Mouse (Mus musculus) embryonic facial prominence, embryonic 11.5 days (tissue): ENCODE results near the gene Rapgef2. TPM values are rescaled to one million over a fixed set of nuclear protein-coding genes. Genes with fewer than 3 reads are reported as not detected.
A peak's percentile ranks its signal among the peaks of the same experiment; 100 is the strongest.

Experiments used
- ATAC-seq: fragments of 200-750 bp; cut with Nextera tagmentation; replicated peaks from 2 replicates; pipeline ENCODE4 v1.8.0; 2017; ENCODE audit warnings: low read depth; ENCODE audit not compliant: insufficient number of reproducible peaks, low FRiP score, low TSS enrichment
- DNase-seq: peaks from one replicate; pipeline ENCODE4 v3.0.0-alpha.2; 2015; ENCODE audit warnings: low spot score
- H3K27ac ChIP-seq: fragments of 300-500 bp; sonication (generic); replicated peaks from 2 replicates; pipeline ENCODE4 v1.5.1; 2014; ENCODE audit warnings: mild to moderate bottlenecking, low read depth, low read length, control low read depth
- H3K27me3 ChIP-seq: fragments of 300-500 bp; sonication (generic); 2 replicates; pipeline ENCODE4 v1.6.1; 2014; ENCODE audit warnings: mild to moderate bottlenecking, low read length, moderate library complexity, mixed read lengths; ENCODE audit not compliant: control insufficient read depth, insufficient read depth
- H3K36me3 ChIP-seq: fragments of 300-500 bp; sonication (generic); replicated peaks from 2 replicates; pipeline ENCODE4 v1.6.1; 2014; ENCODE audit warnings: low read depth, mild to moderate bottlenecking, low read length, moderate library complexity, mixed read lengths; ENCODE audit not compliant: control insufficient read depth, insufficient read depth
- H3K4me1 ChIP-seq: fragments of 300-500 bp; sonication (generic); 2 replicates; pipeline ENCODE4 v1.6.1; 2014; ENCODE audit warnings: low read length, mixed read lengths; ENCODE audit not compliant: control insufficient read depth, insufficient read depth
- H3K4me2 ChIP-seq: fragments of 300-500 bp; sonication (generic); 2 replicates; pipeline ENCODE4 v1.6.1; 2014; ENCODE audit warnings: low read depth, mild to moderate bottlenecking, control low read depth, low read length, moderate library complexity
- H3K4me3 ChIP-seq: fragments of 300-500 bp; sonication (generic); 2 replicates; pipeline ENCODE4 v1.5.1; 2014; ENCODE audit warnings: low read depth, low read length, control low read depth
- H3K9ac ChIP-seq: fragments of 300-500 bp; sonication (generic); replicated peaks from 2 replicates; pipeline ENCODE4 v1.6.1; 2014; ENCODE audit warnings: mild to moderate bottlenecking, control low read depth, low read length
- H3K9me3 ChIP-seq: fragments of 300-500 bp; sonication (generic); replicated peaks from 2 replicates; pipeline ENCODE4 v1.6.1; 2016; ENCODE audit warnings: mild to moderate bottlenecking, low read length, inconsistent platforms, mixed read lengths; ENCODE audit not compliant: control insufficient read depth
- WGBS: fragments of 180-500 bp; shearing (Covaris S2); extraction: QIAGEN DNeasy Blood & Tissue Kit; methylation state at CpG from one replicate; pipeline ENCODE4 v1.1.7; 2014; 5-methylcytosine and 5-hydroxymethylcytosine counted together
- polyA plus RNA-seq: library from polyadenylated mRNA; unstranded; fragments of >200 nt; fragmentation: Nextera tagmentation; extraction: Ambion mirVana; gene quantifications from 2 replicates; pipeline ENCODE4 v1.2.1, GENCODE M21; 2014

The Rapgef2 gene
- polyA plus RNA-seq, 1 experiment from 2014 or later: 6.8 TPM

DNA sequence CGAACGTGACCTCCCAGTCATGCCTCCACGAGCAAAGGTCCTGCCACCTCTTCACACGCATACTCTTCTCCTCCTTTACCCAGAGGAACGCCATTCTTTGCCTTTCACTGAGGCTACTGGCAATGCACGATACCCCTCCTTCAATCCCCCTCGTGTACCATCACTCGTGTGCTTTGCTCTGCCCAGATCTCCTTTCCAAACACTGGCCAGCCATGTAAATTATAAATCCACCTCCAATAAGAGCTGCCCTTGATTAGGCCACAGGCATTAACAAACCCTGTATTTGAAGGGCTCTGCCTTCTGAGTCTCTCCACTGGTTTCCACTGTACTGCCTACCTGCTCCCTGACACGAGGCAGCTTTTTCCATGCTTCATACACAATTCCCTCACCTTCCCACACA is 94.3 kb downstream of the Rapgef2 start:
- no peak for ATAC-seq
- Histone ChIP-seq H3K4me2 (no peak overlapping the region), H3K9ac (no peak overlapping the region), H3K4me3 (no peak overlapping the region), H3K27me3 (no peaks in the 10 kb centered on the region), H3K36me3 (no peaks in the 10 kb centered on the region), H3K4me1 (no peaks in the 10 kb centered on the region), H3K9me3 (no peaks in the 10 kb centered on the region), H3K27ac (no peak overlapping the region)
- no peak for DNase-seq
- 71% methylated on average over 9 of the region's 9 CpGs for WGBS

DNA sequence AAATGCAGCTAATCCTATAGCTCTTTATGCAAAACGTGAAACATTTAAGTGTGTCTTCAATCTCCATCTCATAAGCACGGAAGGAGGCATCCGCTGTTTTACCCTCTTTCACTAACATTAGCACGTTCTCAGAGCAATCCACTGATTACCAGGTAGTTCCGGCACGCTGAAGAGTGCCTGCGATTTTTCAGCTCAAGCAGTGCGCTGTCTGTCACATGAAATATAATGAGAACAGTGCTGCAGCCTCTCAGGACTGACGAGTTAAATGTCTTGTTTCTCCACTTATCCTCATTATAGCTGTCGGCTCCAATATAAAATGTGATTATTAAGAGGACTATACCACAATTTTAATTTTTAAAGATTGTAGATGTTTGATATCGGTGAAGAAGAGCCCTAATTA is 94.8 kb downstream of the Rapgef2 start:
- Histone ChIP-seq H3K9ac (no peak overlapping the region), H3K4me2 (no peak overlapping the region), H3K9me3 (no peaks in the 10 kb centered on the region), H3K36me3 (no peaks in the 10 kb centered on the region), H3K27me3 (no peaks in the 10 kb centered on the region), H3K4me3 (no peak overlapping the region), H3K4me1 (no peaks in the 10 kb centered on the region), H3K27ac (no peak overlapping the region)
- 85% methylated on average over 11 of the region's 11 CpGs for WGBS
- ATAC-seq (no peak), DNase-seq (no peak)

DNA sequence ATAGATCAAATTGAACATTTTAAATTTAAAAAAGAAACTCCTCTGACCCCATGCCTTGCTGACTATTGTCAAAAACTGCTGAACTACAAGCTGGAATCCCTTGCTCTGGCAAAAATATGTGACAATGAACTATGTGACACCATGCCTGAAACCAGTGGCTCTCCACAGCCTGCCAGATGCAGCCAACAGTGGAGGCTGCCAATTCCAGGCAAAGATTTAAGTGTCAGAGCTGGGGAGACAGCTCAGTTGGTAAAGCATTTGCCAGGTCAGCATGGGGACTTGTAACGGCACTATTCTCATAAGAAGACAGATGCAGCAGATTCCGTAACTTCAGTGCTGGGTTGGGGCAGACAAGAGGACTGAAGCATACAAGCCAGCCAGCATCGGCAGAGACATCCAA is 95.9 kb downstream of the Rapgef2 start:
- H3K36me3 ChIP-seq: no peaks in the 10 kb centered on the region
- H3K4me1 ChIP-seq: no peaks in the 10 kb centered on the region
- 85% methylated on average over 3 of the region's 3 CpGs for WGBS
- no peaks in the 10 kb centered on the region for H3K9me3 ChIP-seq
- no peaks in the 10 kb centered on the region for H3K27me3 ChIP-seq
- H3K4me3 ChIP-seq: no peak overlapping the region
- no peak for ATAC-seq
- no peak overlapping the region for H3K27ac ChIP-seq
- H3K4me2 ChIP-seq: no peak overlapping the region
- no peak for DNase-seq
- H3K9ac ChIP-seq: no peak overlapping the region

DNA sequence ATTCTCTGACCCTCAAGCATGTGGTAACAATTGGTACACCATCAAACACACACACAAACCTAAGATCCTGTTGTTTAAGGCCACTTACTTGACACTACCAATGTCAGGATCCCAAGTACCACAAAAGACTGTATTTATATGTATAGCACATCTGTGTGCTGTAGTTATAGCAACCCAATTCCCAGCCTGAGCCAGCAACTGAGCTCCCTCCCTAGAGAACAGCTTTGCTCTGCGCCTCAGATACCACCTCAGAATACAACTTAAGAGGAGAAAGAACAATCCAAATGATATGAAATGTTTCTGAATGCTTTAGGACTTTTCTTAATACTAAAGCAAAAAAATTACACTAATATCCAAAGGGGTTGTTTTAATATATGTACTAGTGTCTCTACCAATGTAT is 98.4 kb downstream of the Rapgef2 start:
- no peaks in the 10 kb centered on the region for H3K4me1 ChIP-seq
- DNase-seq: no peak
- no peaks in the 10 kb centered on the region for H3K27me3 ChIP-seq
- H3K9me3 ChIP-seq: no peaks in the 10 kb centered on the region
- no peak for ATAC-seq
- no peak overlapping the region for H3K4me2 ChIP-seq
- 88% methylated on average over 1 of the region's 1 CpGs for WGBS
- H3K4me3 ChIP-seq: no peak overlapping the region
- H3K36me3 ChIP-seq: no peaks in the 10 kb centered on the region
- H3K9ac ChIP-seq: no peak overlapping the region
- H3K27ac ChIP-seq: no peak overlapping the region

DNA sequence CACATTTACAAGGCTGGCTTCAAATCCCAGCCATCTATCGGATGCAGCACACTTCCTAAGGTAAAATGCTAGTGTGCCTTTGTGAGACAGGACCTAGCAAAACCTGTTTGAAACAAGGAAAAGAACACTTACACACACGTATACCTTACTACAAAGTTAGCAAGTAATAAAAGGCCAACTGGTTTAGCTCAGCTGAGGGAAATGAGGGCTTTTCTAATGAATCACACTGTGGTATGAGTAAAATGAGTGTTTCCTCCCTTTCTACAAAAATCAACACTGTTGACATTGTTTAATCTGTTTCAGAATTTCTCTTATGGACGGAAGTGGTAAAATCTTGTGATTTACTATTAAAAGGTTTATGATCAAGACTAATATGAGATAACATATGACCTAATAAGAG is 104.0 kb downstream of the Rapgef2 start:
- H3K4me2 ChIP-seq: no peak overlapping the region
- H3K4me1 ChIP-seq: 0 out of 2 replicates have a peak, but pooled peaks cover 4% of the 10 kb centered on the region
- WGBS: 82% methylated on average over 3 of the region's 3 CpGs
- no peaks in the 10 kb centered on the region for H3K9me3 ChIP-seq
- no peaks in the 10 kb centered on the region for H3K27me3 ChIP-seq
- no peak overlapping the region for H3K9ac ChIP-seq
- H3K36me3 ChIP-seq: no peaks in the 10 kb centered on the region
- no peak for ATAC-seq
- no peak overlapping the region for H3K4me3 ChIP-seq
- H3K27ac ChIP-seq: no peak overlapping the region
- no peak for DNase-seq

DNA sequence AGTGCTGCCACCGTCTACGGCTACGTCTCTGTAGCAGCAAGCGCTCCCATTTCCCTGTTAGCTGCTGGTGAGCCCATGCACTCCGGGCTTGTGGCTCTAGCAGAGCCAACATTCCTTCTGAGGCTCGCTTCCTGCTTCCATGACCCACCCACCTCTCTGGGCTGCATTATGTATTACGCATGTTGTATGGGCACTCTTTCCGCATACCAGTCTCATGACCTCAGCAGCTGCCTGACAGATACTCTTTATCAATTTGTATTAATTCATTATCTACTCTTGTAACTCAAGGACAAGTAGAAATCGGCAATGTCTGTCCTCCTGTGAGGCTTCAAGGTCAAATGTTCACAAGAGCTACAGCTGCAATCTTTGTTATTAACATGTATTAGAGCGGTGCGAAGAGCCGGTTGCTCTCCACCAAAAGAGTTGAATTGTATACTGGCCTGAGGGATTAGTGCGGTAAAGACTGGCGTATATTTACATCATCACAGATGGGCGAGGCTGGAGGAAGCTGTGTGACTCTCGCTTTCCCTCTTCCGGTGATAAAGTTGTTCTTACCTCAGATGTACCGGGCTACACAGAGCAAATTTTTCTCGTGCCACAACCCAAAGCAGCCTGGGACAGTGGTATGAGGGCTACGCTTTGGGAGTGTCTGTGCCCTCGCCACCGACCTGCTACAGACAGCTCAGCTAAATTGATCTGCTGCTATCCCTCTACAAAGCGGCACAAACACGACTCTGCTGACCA is 104.9 kb downstream of the Rapgef2 start:
- H3K9me3 ChIP-seq: no peaks in the 10 kb centered on the region
- peak; percentile 45 for DNase-seq
- no peak overlapping the region for H3K9ac ChIP-seq
- 63% methylated on average over 24 of the region's 24 CpGs for WGBS
- H3K4me1 ChIP-seq: 0 out of 2 replicates have a peak, but pooled peaks cover 4% of the 10 kb centered on the region
- 0 out of 2 replicates have a peak, but pooled peaks have one; percentile 47 for ATAC-seq
- H3K27me3 ChIP-seq: no peaks in the 10 kb centered on the region
- no peak overlapping the region for H3K27ac ChIP-seq
- H3K36me3 ChIP-seq: no peaks in the 10 kb centered on the region
- no peak overlapping the region for H3K4me3 ChIP-seq
- H3K4me2 ChIP-seq: no peak overlapping the region

DNA sequence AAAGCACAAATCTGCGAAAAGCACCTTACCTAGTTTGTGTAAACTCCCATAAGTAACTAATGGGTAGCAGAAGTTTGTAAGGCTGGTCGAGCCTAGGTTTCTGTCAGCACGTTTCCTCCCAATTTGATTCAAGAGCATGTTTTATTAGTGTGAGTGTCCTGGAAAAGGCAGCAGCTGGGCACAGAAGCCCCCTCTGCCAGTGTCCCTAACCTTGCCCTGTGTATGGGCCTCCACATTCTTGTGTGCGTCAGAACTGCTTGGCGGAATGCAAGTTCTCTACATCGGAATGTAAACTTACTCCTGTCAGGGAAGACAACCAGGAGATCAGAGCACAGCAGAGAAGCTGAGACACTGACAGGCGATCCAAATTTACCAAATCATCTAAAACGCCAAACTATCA is 106.2 kb downstream of the Rapgef2 start:
- no peaks in the 10 kb centered on the region for H3K9me3 ChIP-seq
- peak; percentile 39 for DNase-seq
- 41% methylated on average over 8 of the region's 8 CpGs for WGBS
- ATAC-seq: no peak
- H3K9ac ChIP-seq: no peak overlapping the region
- no peak overlapping the region for H3K27ac ChIP-seq
- no peak overlapping the region for H3K4me3 ChIP-seq
- H3K36me3 ChIP-seq: no peaks in the 10 kb centered on the region
- H3K4me1 ChIP-seq: 0 out of 2 replicates have a peak, but pooled peaks cover 4% of the 10 kb centered on the region
- no peaks in the 10 kb centered on the region for H3K27me3 ChIP-seq
- H3K4me2 ChIP-seq: no peak overlapping the region

DNA sequence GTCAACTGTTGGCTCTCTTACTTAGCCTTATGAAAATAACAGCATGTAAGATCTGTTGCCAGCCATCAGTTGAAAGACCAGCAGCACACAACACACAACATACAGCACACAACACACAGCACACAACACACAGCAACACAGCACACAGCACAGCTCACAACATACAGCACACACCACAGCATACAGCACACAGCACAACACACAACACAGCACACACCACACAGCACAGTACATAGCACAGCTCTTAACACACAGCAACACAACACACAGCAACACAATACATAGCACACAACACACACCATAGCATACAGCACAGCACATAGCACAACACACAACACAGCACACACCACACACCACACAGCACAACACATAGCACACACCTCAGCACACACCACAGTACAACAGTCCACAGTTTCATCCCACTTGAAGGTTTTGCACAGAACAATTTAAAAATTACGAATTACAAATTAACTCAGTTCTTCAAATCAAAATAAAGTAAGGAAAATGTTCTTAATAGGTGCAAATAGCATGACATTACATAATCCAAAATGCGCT is 106.7 kb downstream of the Rapgef2 start:
- H3K9ac ChIP-seq: no peak overlapping the region; the same call in 1 of the 2 replicates
- no peaks in the 10 kb centered on the region for H3K36me3 ChIP-seq
- peak; percentile 69; the same call in 1 of the 2 replicates for ATAC-seq
- WGBS: 88% methylated on average over 2 of the region's 2 CpGs
- no peak overlapping the region for H3K4me2 ChIP-seq
- DNase-seq: no peak
- H3K27ac ChIP-seq: no peak overlapping the region
- no peaks in the 10 kb centered on the region for H3K27me3 ChIP-seq
- H3K4me3 ChIP-seq: no peak overlapping the region
- 0 out of 2 replicates have a peak, but pooled peaks cover 4% of the 10 kb centered on the region for H3K4me1 ChIP-seq
- H3K9me3 ChIP-seq: no peaks in the 10 kb centered on the region
